Mouse (Mus musculus) kidney, embryonic 16.5 days (tissue): ENCODE measurements around the gene Rai14. TPM values are rescaled to one million over a fixed set of nuclear protein-coding genes. Genes with fewer than 3 reads are reported as not detected.

ENCODE experiments used
- ATAC-seq: fragments of 200-750 bp; cut with Nextera tagmentation; 2 replicates; pipeline ENCODE4 v1.8.0; 2017; ENCODE audit warnings: moderate TSS enrichment; ENCODE audit not compliant: low FRiP score, low TSS enrichment
- H3K27ac ChIP-seq: fragments of 300-500 bp; sonication (generic); 2 replicates; pipeline ENCODE4 v1.5.1; 2014; ENCODE audit warnings: low read length
- H3K27me3 ChIP-seq: fragments of 300-500 bp; sonication (generic); 2 replicates; pipeline ENCODE4 v1.6.1; 2014; ENCODE audit warnings: low read length, control low read depth, mixed read lengths; ENCODE audit not compliant: insufficient read depth
- H3K36me3 ChIP-seq: fragments of 300-500 bp; sonication (generic); 2 replicates; pipeline ENCODE4 v1.6.1; 2014; ENCODE audit warnings: low read length, control low read depth, mixed read lengths; ENCODE audit not compliant: insufficient read depth
- H3K4me1 ChIP-seq: fragments of 300-500 bp; sonication (generic); 2 replicates; pipeline ENCODE4 v1.6.1; 2014; ENCODE audit warnings: low read length, control low read depth, mixed read lengths; ENCODE audit not compliant: insufficient read depth
- H3K4me2 ChIP-seq: fragments of 300-500 bp; sonication (generic); replicated peaks from 2 replicates; pipeline ENCODE4 v1.6.1; 2014; ENCODE audit warnings: low read depth, low read length
- H3K4me3 ChIP-seq: fragments of 300-500 bp; sonication (generic); 2 replicates; pipeline ENCODE4 v1.5.1; 2014; ENCODE audit warnings: mild to moderate bottlenecking, low read length
- H3K9ac ChIP-seq: fragments of 300-500 bp; sonication (generic); replicated peaks from 2 replicates; pipeline ENCODE4 v1.6.1; 2014; ENCODE audit warnings: low read length
- H3K9me3 ChIP-seq: fragments of 300-500 bp; sonication (generic); 2 replicates; pipeline ENCODE4 v1.6.1; 2016; ENCODE audit warnings: low read length, control low read depth
- WGBS: fragments of 180-500 bp; shearing (Covaris S2); extraction: QIAGEN DNeasy Blood & Tissue Kit; methylation state at CpG from one replicate; pipeline ENCODE4 v1.1.7; 2014; 5-methylcytosine and 5-hydroxymethylcytosine counted together
- polyA plus RNA-seq: library from polyadenylated mRNA; unstranded; fragments of >200 nt; fragmentation: Nextera tagmentation; extraction: Ambion mirVana; gene quantifications from 2 replicates; pipeline ENCODE4 v1.2.1, GENCODE M21; 2015

Rai14 gene
- polyA plus RNA-seq, 1 experiment from 2014 or later: 60.6 TPM

DNA sequence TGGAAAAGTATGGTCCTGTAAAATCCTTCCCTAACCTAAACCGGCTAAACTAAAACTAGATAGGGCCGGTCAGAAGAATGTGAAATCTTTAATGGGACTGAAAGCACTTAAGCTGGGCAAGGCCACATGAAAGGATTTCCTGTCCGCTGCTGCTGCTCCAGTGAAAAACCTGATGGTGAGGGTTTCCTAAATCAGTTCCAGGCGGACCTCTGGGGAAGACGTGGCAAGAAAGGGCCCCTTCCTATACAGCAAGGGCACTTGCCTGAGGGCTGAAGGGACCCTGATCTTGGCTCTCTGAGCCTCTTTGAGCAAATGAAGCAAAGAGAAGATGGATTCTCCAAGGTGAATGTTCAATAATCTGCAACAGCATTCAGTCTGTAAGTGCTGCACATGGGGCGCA, 80.2 kb downstream of the Rai14 start:
- H3K9ac ChIP-seq: no peak overlapping the region; the same call in 1 of the 2 replicates
- H3K36me3 ChIP-seq: peaks cover 13% of the 10 kb centered on the region; the same call in 1 of the 2 replicates
- no peak overlapping the region for H3K4me2 ChIP-seq
- 47% methylated on average over 6 of the region's 6 CpGs for WGBS
- peaks cover 53% of the 10 kb centered on the region for H3K4me1 ChIP-seq
- H3K9me3 ChIP-seq: no peaks in the 10 kb centered on the region
- peak overlapping the region; percentile 89 for H3K27ac ChIP-seq
- H3K4me3 ChIP-seq: no peak overlapping the region
- no peak for ATAC-seq
- no peaks in the 10 kb centered on the region for H3K27me3 ChIP-seq

DNA sequence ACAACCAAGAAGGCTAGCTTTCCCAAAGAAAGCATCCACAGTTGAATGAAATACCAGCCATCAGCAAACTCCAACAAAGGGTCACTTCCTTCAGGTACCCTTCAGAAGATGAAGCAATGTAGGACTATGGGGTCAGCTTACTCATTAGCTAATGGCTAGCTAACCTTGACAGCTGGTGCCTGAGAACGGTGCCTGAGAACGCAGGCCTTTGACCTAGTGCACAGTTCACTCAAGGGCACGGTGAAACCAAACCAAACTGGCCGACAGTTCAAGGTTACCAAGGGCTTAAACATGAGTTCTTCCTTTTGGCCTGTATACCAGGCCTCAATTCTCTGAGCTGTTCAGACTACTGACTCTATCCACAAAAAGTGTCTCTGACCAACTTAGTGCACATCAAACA, 81.0 kb downstream of the Rai14 start:
- Histone ChIP-seq H3K9ac (no peak overlapping the region), H3K27me3 (no peaks in the 10 kb centered on the region), H3K4me1 (peaks cover 53% of the 10 kb centered on the region), H3K27ac (peak overlapping the region; percentile 89), H3K36me3 (peaks cover 13% of the 10 kb centered on the region; the same call in 1 of the 2 replicates), H3K9me3 (no peaks in the 10 kb centered on the region), H3K4me2 (no peak overlapping the region), H3K4me3 (no peak overlapping the region)
- WGBS: 60% methylated on average over 4 of the region's 4 CpGs
- peak; percentile 59 for ATAC-seq

DNA sequence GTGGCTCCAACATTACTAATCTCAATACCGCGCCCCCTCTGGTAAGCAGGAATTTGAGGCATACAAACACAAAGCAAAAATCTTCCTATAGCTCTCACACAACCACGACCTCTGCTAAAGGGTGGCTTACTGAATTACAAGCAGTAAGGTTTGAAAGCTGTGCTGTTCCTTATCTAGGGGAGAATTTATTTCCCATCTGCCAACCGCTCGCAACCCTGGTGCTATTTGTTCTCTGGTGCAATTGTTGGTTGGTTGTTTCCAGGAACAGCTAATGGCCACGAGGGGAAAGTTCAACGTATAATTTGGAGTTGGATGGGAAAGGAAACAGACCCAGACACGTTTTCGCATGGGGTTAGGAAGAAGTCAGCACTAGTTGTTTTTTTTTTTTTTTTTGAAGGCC, 81.8 kb downstream of the Rai14 start:
- Histone ChIP-seq H3K27ac (peak overlapping the region; percentile 89; the same call in 1 of the 2 replicates), H3K4me3 (no peak overlapping the region), H3K9ac (no peak overlapping the region), H3K9me3 (no peaks in the 10 kb centered on the region), H3K36me3 (peaks cover 13% of the 10 kb centered on the region; the same call in 1 of the 2 replicates), H3K4me2 (no peak overlapping the region), H3K27me3 (no peaks in the 10 kb centered on the region), H3K4me1 (peaks cover 50% of the 10 kb centered on the region)
- ATAC-seq: no peak
- 69% methylated on average over 9 of the region's 9 CpGs for WGBS

DNA sequence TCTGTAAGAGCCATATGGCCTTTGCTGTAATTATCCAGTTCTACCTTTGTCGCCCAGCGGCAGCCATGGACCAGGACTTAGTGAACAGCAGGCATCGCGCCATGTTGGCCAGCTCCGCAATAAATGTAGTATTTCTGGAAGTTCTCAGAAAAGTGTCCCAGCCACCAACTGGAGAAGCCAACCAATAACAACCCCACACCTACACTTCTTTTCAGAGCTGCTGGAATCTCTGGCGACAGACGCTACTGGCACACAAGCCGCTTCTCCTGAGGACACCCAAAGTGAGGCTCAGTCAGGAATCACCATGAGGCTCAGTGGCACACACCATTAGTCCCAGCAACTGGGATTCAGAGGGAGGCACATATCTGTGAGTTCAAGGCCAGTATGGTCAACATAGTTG, 82.4 kb downstream of the Rai14 start:
- WGBS: 96% methylated on average over 8 of the region's 8 CpGs
- Histone ChIP-seq H3K9me3 (no peaks in the 10 kb centered on the region), H3K9ac (no peak overlapping the region), H3K4me3 (no peak overlapping the region), H3K27me3 (no peaks in the 10 kb centered on the region), H3K4me1 (peaks cover 49% of the 10 kb centered on the region), H3K27ac (peak overlapping the region; percentile 15; the same call in 1 of the 2 replicates), H3K4me2 (no peak overlapping the region), H3K36me3 (peaks cover 16% of the 10 kb centered on the region)
- ATAC-seq: no peak

DNA sequence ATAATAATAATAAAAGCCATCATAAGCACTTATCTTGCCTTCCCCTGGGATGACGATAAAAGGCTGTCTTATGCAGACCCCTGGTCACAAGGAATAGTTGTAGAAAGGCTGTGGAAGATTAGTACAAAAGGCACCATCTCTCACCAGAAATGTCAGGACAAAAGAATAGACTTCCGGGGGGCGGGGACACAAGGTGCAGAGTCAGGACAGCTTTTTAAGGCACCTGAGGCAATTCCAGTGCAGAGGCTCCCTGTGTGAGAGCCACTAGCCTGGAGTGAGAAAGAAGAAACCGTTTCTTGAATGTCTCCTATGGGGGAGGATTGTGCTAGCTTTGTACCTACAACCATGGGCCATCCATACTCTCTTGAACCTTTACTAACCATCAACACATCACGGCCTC, 82.9 kb downstream of the Rai14 start:
- no peaks in the 10 kb centered on the region for H3K27me3 ChIP-seq
- H3K4me1 ChIP-seq: peaks cover 48% of the 10 kb centered on the region
- ATAC-seq: no peak
- H3K36me3 ChIP-seq: peaks cover 18% of the 10 kb centered on the region
- H3K4me2 ChIP-seq: no peak overlapping the region
- WGBS: 95% methylated on average over 5 of the region's 5 CpGs
- H3K27ac ChIP-seq: no peak overlapping the region
- H3K9me3 ChIP-seq: no peaks in the 10 kb centered on the region
- no peak overlapping the region for H3K9ac ChIP-seq
- H3K4me3 ChIP-seq: no peak overlapping the region

DNA sequence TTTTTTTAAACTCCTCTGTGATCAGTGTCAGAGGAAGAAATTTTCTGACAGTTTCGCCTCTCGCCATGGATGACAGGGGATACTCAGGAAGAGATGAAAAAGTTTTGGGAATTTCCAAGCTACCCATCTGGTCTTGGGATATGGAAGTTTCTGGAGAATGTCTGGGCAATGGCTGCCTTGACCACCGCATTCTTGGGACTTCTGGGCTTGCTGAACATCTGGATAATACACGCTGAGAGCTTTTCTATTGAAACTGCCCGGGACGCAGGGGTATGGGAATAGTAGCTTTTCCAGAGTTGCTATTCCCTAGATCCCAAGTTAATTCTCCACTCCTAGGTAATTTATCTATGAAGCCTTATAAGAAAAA, 85.5 kb downstream of the Rai14 start:
- Histone ChIP-seq H3K4me1 (peaks cover 33% of the 10 kb centered on the region), H3K27me3 (no peaks in the 10 kb centered on the region), H3K9ac (no peak overlapping the region), H3K36me3 (peaks cover 18% of the 10 kb centered on the region), H3K4me2 (no peak overlapping the region), H3K4me3 (no peak overlapping the region), H3K9me3 (no peaks in the 10 kb centered on the region), H3K27ac (no peak overlapping the region)
- 87% methylated on average over 6 of the region's 6 CpGs for WGBS
- no peak for ATAC-seq

DNA sequence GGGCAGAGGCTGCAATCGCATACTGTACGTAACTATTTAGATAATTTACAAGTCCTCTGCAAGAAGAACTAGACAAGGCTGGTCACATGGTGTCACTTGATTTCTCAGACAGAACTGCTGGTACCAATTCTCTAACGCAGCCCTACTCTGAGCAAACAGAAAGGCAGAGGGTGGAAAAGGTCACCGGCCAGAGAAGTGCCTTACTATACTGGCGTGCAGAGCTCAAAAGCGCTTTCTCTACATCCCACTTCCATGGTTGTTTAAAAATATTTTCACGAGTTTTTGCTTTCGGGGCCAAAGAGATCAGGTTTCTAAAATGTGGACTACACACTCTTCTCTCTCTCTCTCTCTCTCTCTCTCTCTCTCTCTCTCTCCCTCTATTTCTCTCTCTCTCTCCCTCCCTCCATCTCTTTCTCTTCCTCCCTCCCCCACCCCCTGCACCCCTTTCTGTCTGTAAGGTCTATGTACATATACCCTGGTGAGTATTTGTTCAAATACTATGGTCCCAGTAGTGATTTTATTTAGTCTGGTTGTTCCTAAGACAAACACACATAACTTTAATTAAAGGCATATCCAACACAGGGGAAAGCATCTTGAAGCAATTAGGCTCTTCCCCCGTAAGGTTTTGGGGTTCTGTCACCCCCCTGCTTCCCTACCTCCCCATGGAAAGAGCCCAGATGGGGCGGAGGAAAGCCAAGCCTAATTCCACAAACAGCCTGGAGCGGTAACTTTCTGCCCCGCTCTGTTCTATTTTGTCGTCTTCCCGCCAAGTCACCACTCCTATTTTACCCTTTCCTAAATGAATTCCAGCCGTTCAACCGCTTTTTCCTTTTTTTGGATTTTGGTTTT, 86.1 kb downstream of the Rai14 start:
- peaks cover 34% of the 10 kb centered on the region for H3K4me1 ChIP-seq
- WGBS: 75% methylated on average over 16 of the region's 16 CpGs
- H3K4me2 ChIP-seq: no peak overlapping the region
- no peaks in the 10 kb centered on the region for H3K27me3 ChIP-seq
- no peak for ATAC-seq
- H3K27ac ChIP-seq: no peak overlapping the region
- H3K4me3 ChIP-seq: no peak overlapping the region
- peaks cover 18% of the 10 kb centered on the region for H3K36me3 ChIP-seq
- H3K9me3 ChIP-seq: no peaks in the 10 kb centered on the region
- H3K9ac ChIP-seq: no peak overlapping the region

DNA sequence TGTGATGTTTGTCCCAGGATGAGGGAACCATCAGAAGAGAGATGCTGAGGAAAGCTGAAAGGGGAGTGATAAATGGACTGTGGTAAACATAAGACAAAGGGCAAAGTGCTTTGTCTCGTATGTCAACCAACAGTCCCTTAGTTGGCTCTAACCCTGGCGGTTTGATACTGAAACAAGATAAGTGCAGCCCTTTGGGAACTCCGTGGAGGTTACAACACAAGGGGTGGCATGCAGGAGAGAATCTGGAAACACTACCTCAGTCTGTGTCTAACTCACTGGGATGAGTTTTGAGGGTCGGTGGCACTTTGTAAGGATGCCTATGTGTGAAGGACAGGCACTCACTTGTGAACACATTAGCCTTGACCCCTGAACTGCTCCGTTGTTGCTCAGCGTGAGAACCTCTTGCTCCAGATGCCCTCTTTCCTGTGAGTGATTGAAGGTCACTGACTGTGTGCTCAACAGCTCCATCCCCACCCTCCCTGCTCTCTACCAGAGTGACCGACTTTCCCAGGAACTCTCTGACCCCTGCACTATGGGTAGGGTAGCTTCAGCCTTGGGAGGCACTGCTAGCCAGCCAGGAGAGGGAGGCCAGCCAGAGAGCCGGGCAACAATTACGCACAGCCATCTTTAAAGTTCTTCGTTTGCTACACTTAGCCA, 90.7 kb downstream of the Rai14 start:
- H3K9me3 ChIP-seq: peaks cover 2% of the 10 kb centered on the region
- ATAC-seq: peak; percentile 92
- 20% methylated on average over 10 of the region's 10 CpGs for WGBS
- H3K27ac ChIP-seq: peak overlapping the region; percentile 82; the same call in 1 of the 2 replicates
- H3K9ac ChIP-seq: no peak overlapping the region
- H3K36me3 ChIP-seq: peaks cover 16% of the 10 kb centered on the region
- H3K4me3 ChIP-seq: no peak overlapping the region
- H3K4me2 ChIP-seq: no peak overlapping the region
- no peaks in the 10 kb centered on the region for H3K27me3 ChIP-seq
- H3K4me1 ChIP-seq: peaks cover 24% of the 10 kb centered on the region

DNA sequence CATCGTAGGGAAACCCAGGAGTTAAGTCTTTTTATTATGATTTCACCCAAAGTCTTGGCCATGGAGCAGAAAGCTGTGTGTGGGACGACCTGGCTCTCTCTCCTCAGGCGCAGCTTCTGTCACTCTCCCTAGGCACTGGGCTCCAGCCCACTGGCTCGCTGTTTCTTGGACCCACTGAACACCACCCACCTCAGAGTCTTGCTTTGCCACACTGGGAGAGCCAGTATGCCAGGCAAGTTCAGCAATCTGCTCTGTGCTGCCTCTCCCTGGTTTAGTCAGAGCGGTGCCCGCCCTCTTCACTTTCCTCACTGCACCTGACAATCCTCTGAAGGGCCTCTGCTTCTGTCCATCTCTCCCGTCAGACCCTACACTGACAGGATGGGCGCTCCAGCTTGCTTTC, 93.2 kb downstream of the Rai14 start:
- Histone ChIP-seq H3K36me3 (peaks cover 15% of the 10 kb centered on the region), H3K4me2 (no peak overlapping the region), H3K27me3 (no peaks in the 10 kb centered on the region), H3K4me3 (no peak overlapping the region), H3K4me1 (peaks cover 13% of the 10 kb centered on the region), H3K9ac (no peak overlapping the region), H3K27ac (no peak overlapping the region), H3K9me3 (peaks cover 6% of the 10 kb centered on the region)
- no peak for ATAC-seq
- 88% methylated on average over 8 of the region's 8 CpGs for WGBS

DNA sequence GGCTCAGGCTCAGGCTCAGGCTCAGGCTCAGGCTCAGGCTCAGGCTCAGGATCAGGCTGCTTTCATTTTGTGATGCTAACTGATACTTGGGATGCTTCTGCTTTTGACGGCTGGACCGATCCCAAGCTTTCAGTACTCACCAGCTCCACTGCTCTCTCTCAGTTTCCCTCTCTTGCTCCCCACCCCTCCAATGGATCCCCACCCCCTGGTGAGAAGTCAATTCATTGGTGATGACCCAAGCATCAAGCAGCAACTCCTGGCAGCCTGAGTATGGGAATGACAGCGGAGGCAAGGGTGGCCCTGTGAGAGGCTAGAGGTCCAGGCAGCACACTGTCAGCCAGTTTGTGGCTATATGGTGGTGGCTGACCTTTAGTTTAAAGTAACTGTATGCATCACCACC, 94.7 kb downstream of the Rai14 start:
- H3K36me3 ChIP-seq: peaks cover 15% of the 10 kb centered on the region
- 96% methylated on average over 3 of the region's 3 CpGs for WGBS
- no peak overlapping the region for H3K4me2 ChIP-seq
- H3K4me1 ChIP-seq: peaks cover 17% of the 10 kb centered on the region
- H3K9ac ChIP-seq: no peak overlapping the region
- H3K27ac ChIP-seq: no peak overlapping the region
- H3K4me3 ChIP-seq: no peak overlapping the region
- no peak for ATAC-seq
- H3K27me3 ChIP-seq: no peaks in the 10 kb centered on the region
- H3K9me3 ChIP-seq: peaks cover 6% of the 10 kb centered on the region
